Mouse (Mus musculus): ENCODE measurements around the gene Zdhhc12.

- TF ChIP-seq CTCF (conservative IDR thresholded peaks at IDR 0.05; ENCODE audit: low read length) (no peak), POU5F1 (IDR thresholded peaks at IDR 0.05; ENCODE audit: borderline replicate concordance, low read length) (no peak)
Observed at GRCm38 (mm10) chr2:30122766-30123165, 29.3 kb upstream of the Zdhhc12 start.
